16 mouse cellular contexts compared by ENCODE assay signal in the genomic region with DNA sequence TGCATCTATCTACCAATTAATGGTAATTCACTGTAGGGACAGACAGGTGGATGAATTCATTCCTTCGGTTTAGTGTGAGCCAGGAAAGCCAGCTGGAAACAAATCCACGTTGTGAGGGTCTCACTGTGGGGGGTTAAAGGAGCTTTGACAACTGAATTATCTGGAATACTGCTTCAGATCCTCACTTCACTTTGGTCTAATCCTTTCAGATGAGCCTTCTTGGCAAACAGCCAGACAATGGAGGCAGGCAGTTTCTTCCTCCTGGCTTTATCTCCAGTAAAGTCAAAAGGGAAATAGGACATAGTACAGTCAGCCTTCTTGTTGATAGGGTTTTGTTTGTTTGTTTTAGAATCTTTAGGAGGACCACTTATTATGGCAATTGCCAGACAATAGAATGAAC. TPM values are rescaled to one million over a fixed set of nuclear protein-coding genes. Genes with fewer than 3 reads are reported as not detected.
A peak's percentile ranks its signal among the peaks of the same experiment; 100 is the strongest.
DNase-seq lines count a peak whose midpoint lies in the region; ATAC-seq and TF ChIP-seq lines count a peak whose summit lies in the region.
"Had no signal": no experiment of that assay in that cellular context is flagged by ENCODE, and none has a peak within 500 bp of the region (broad histone marks: within the 10 kb centered on the region; RNA-seq: fewer than 3 reads in every experiment).

No protein-coding gene starts in this region.

- TF ChIP-seq POLR2A in kidney, adult 2 months (IDR thresholded peaks at IDR 0.05; ENCODE audit: low read depth, low read length) = no peak

- TF ChIP-seq CTCF in kidney, adult 2 months (conservative IDR thresholded peaks at IDR 0.05; ENCODE audit: insufficient read depth, insufficient read length, low read depth, low read length) = no peak

- H3K4me2 ChIP-seq in midbrain, embryonic 14.5 days (ENCODE audit: low read length) = no peak overlapping the region
- H3K4me2 ChIP-seq in midbrain, embryonic 11.5 days = no peak overlapping the region
- H3K4me2 ChIP-seq: heart, embryonic 15.5 days had no signal

- H3K36me3 ChIP-seq in kidney, adult 2 months (ENCODE audit: control insufficient read depth, insufficient read depth, low read length) = no peaks in the 10 kb centered on the region
- no peaks in the 10 kb centered on the region for H3K36me3 ChIP-seq in midbrain, embryonic 14.5 days (ENCODE audit: control insufficient read depth, insufficient read depth, low read length)
- H3K36me3 ChIP-seq in midbrain, embryonic 11.5 days (ENCODE audit: control insufficient read depth, insufficient read depth, low read length) = no peaks in the 10 kb centered on the region
- H3K36me3 ChIP-seq: heart, embryonic 15.5 days had no signal

- H3K9ac ChIP-seq in midbrain, embryonic 14.5 days (replicated peaks; ENCODE audit: low read length) = no peak overlapping the region
- no peak overlapping the region for H3K9ac ChIP-seq in midbrain, embryonic 11.5 days (ENCODE audit: low read length)
- H3K9ac ChIP-seq: forebrain, postnatal 0 days; heart, embryonic 15.5 days; liver, embryonic 14.5 days had no signal

- no peak overlapping the region for H3K27ac ChIP-seq in kidney, adult 2 months (ENCODE audit: insufficient read depth, low read depth, low read length)
- no peak overlapping the region for H3K27ac ChIP-seq in midbrain, embryonic 14.5 days (replicated peaks; ENCODE audit: low read depth, low read length)
- H3K27ac ChIP-seq in midbrain, embryonic 11.5 days (ENCODE audit: low read depth, low read length) = no peak overlapping the region
- H3K27ac ChIP-seq: layer of hippocampus, adult 2 months; liver, embryonic 14.5 days had no signal

- no peak overlapping the region for H3K4me3 ChIP-seq in kidney, adult 2 months (ENCODE audit: insufficient read depth, low read depth, low read length)
- no peak overlapping the region for H3K4me3 ChIP-seq in midbrain, embryonic 14.5 days (replicated peaks; ENCODE audit: low read depth, low read length)
- H3K4me3 ChIP-seq in midbrain, embryonic 11.5 days (ENCODE audit: low read depth, low read length) = no peak overlapping the region
- H3K4me3 ChIP-seq: heart, embryonic 15.5 days; layer of hippocampus, adult 2 months had no signal

- peak; percentile 15 for DNase-seq in adrenal gland, postnatal 14 days
- no peak for DNase-seq in adrenal gland, adult 8-10 months
- peak; percentile 12 for DNase-seq in kidney, adult 2 months
- DNase-seq in kidney, adult 9 months = no peak
- DNase-seq in midbrain, embryonic 14.5 days = peak; percentile 78
- no peak for DNase-seq in midbrain, embryonic 11.5 days (ENCODE audit: low spot score, missing footprints)
- DNase-seq in retina, embryonic 14.5 days (ENCODE audit: low spot score) = peak; percentile 71
- DNase-seq in cerebellum, adult 18-20 months = no peak
- DNase-seq: cerebellum, postnatal 36 days; forebrain, postnatal 0 days; gastrocnemius, postnatal 14 days; spleen, adult 18-20 months; thymus, adult 18-20 months had no signal

- no peak for ATAC-seq in midbrain, embryonic 14.5 days (ENCODE audit: low FRiP score, low TSS enrichment)
- no peak for ATAC-seq in midbrain, embryonic 11.5 days (ENCODE audit: low FRiP score)
- ATAC-seq: forebrain, postnatal 0 days had no signal

- WGBS in kidney, adult 2 months = 41% methylated on average over 2 of the region's 2 CpGs
- 0% methylated on average over 2 of the region's 2 CpGs for WGBS in midbrain, embryonic 14.5 days
- WGBS in midbrain, embryonic 11.5 days = 1% methylated on average over 2 of the region's 2 CpGs

- H3K9me3 ChIP-seq in midbrain, embryonic 14.5 days (ENCODE audit: control insufficient read depth, low read length) = no peaks in the 10 kb centered on the region
- H3K9me3 ChIP-seq in midbrain, embryonic 11.5 days (ENCODE audit: control insufficient read depth, low read length) = no peaks in the 10 kb centered on the region
- H3K9me3 ChIP-seq: heart, embryonic 15.5 days had no signal

- H3K4me1 ChIP-seq in kidney, adult 2 months (ENCODE audit: control insufficient read depth, insufficient read depth, low read length) = no peaks in the 10 kb centered on the region
- no peaks in the 10 kb centered on the region for H3K4me1 ChIP-seq in midbrain, embryonic 14.5 days (ENCODE audit: control insufficient read depth, insufficient read depth, low read length)
- H3K4me1 ChIP-seq in midbrain, embryonic 11.5 days (ENCODE audit: control insufficient read depth, insufficient read depth, low read length) = no peaks in the 10 kb centered on the region; the same call in 1 of the 2 replicates

- H3K27me3 ChIP-seq in kidney, adult 2 months (replicated peaks; ENCODE audit: control insufficient read depth, insufficient read depth, low read length) = no peaks in the 10 kb centered on the region
- H3K27me3 ChIP-seq in midbrain, embryonic 14.5 days (ENCODE audit: control insufficient read depth, insufficient read depth, low read length) = no peaks in the 10 kb centered on the region
- H3K27me3 ChIP-seq in midbrain, embryonic 11.5 days (ENCODE audit: control insufficient read depth, insufficient read depth, low read length) = no peaks in the 10 kb centered on the region
- H3K27me3 ChIP-seq: heart, embryonic 15.5 days had no signal

RNA-seq across cellular contexts. Expression of a gene that starts 16.3 kb away (rescaled TPM):
- 33.6 and 39.6 TPM in 2 replicates for total RNA-seq in adrenal gland, postnatal 14 days (2021)
- total RNA-seq in adrenal gland, adult 8-10 months (2022) = 10 to 100 TPM; 29.9 to 44.4 (median 38.4) TPM
- 5.1 and 5.2 TPM in 2 replicates for polyA plus RNA-seq in kidney, adult 2 months (2012; rRNA removed)
- 14.6 and 16.0 TPM in 2 replicates for polyA plus RNA-seq in midbrain, embryonic 14.5 days (2014; fragmentation: Nextera tagmentation; extraction: Ambion mirVana)
- 6.7 and 6.9 TPM in 2 replicates for polyA plus RNA-seq in midbrain, embryonic 11.5 days (2014; fragmentation: Nextera tagmentation; extraction: Ambion mirVana)

RNA-seq across cellular contexts. Expression of a gene that starts 45.8 kb away (rescaled TPM):
- total RNA-seq in adrenal gland, postnatal 14 days (2021) = 113 and 124 TPM in 2 replicates
- total RNA-seq in adrenal gland, adult 8-10 months (2022) = 100 to 1,000 TPM; 116 to 149 (median 129) TPM
- polyA plus RNA-seq in kidney, adult 2 months (2012; rRNA removed) = 84.6 and 85.7 TPM in 2 replicates
- 64.8 and 78.1 TPM in 2 replicates for polyA plus RNA-seq in midbrain, embryonic 14.5 days (2014; fragmentation: Nextera tagmentation; extraction: Ambion mirVana)
- 115 and 131 TPM in 2 replicates for polyA plus RNA-seq in midbrain, embryonic 11.5 days (2014; fragmentation: Nextera tagmentation; extraction: Ambion mirVana)

RNA-seq across cellular contexts. Expression of a gene that starts 46.9 kb away (rescaled TPM):
- total RNA-seq in adrenal gland, postnatal 14 days (2021) = 99.0 and 101 TPM in 2 replicates
- 100 to 1,000 TPM in 3 of 4 experiments, 10 to 100 TPM in 1; 100.0 to 113 (median 106) TPM for total RNA-seq in adrenal gland, adult 8-10 months (2022)
- polyA plus RNA-seq in kidney, adult 2 months (2012; rRNA removed) = 32.5 and 35.3 TPM in 2 replicates
- polyA plus RNA-seq in midbrain, embryonic 14.5 days (2014; fragmentation: Nextera tagmentation; extraction: Ambion mirVana) = 19.0 and 21.5 TPM in 2 replicates
- polyA plus RNA-seq in midbrain, embryonic 11.5 days (2014; fragmentation: Nextera tagmentation; extraction: Ambion mirVana) = 35.3 and 37.8 TPM in 2 replicates

Comparison
In these comparisons a context has a peak if more than half of its experiments do, and no peak if none do; other contexts are left out.
1. DNase-seq: peak in adrenal gland, postnatal 14 days (single experiment), kidney, adult 2 months (single experiment), midbrain, embryonic 14.5 days (single experiment) and retina, embryonic 14.5 days (single experiment); none in adrenal gland, adult 8-10 months (single experiment), kidney, adult 9 months (single experiment), midbrain, embryonic 11.5 days (single experiment) and cerebellum, adult 18-20 months (0 of 2).